Comparison of ENCODE assay signal across 23 mouse cellular contexts in genomic region chr1:87294063-87294710, GRCm38 (mm10). TPM values are rescaled to one million over a fixed set of nuclear protein-coding genes. Genes with fewer than 3 reads are reported as not detected.
DNase-seq lines count a peak whose midpoint lies in the region; ATAC-seq and TF ChIP-seq lines count a peak whose summit lies in the region.
"Had no signal": no experiment of that assay in that cellular context is flagged by ENCODE, and none has a peak within 500 bp of the region (broad histone marks: within the 10 kb centered on the region; RNA-seq: fewer than 3 reads in every experiment).

No protein-coding gene starts in this region.

- DNase-seq in Patski (ENCODE audit: low read depth, low spot score): peak; percentile 66
- peak; percentile 50 to 67 for DNase-seq in kidney, postnatal 36 days
- no peak for DNase-seq in urinary bladder, postnatal 4 days (ENCODE audit: low spot score in 2 of 2)
- no peak for DNase-seq in frontal cortex, postnatal 10 days (ENCODE audit: low spot score in 2 of 2)
- no peak for DNase-seq in embryo, embryonic 11 days
- no peak for DNase-seq in layer of hippocampus, postnatal 14 days (ENCODE audit: low spot score in 2 of 2)
- DNase-seq: adrenal gland, postnatal 10 days; B cell, adult 2 months; cerebellum, adult 2 months; cerebellum, postnatal 25 days; gastrocnemius, postnatal 25 days; heart, adult 18-20 months; heart, postnatal 10 days; lung, embryonic 14.5 days; thymus, adult 18-20 months had no signal

- H3K27ac ChIP-seq in intestine, embryonic 16.5 days (ENCODE audit: low read length): no peak overlapping the region
- peak overlapping the region; percentile 13; the same call in 1 of the 2 replicates for H3K27ac ChIP-seq in kidney, embryonic 14.5 days (ENCODE audit: low read depth, low read length)
- H3K27ac ChIP-seq: limb, embryonic 13.5 days; midbrain, embryonic 13.5 days had no signal

- H3K36me3 ChIP-seq in intestine, embryonic 16.5 days (ENCODE audit: control insufficient read depth, insufficient read depth, low read length): no peaks in the 10 kb centered on the region
- no peaks in the 10 kb centered on the region for H3K36me3 ChIP-seq in kidney, embryonic 14.5 days (ENCODE audit: control insufficient read depth, insufficient read depth, low read length)
- H3K36me3 ChIP-seq: G1E; heart, embryonic 12.5 days; limb, embryonic 13.5 days; midbrain, embryonic 13.5 days had no signal

- H3K4me2 ChIP-seq in intestine, embryonic 16.5 days (ENCODE audit: low read depth, low read length): no peak overlapping the region
- no peak overlapping the region for H3K4me2 ChIP-seq in kidney, embryonic 14.5 days (replicated peaks; ENCODE audit: low read depth, low read length)
- H3K4me2 ChIP-seq: heart, embryonic 12.5 days; limb, embryonic 13.5 days; lung, embryonic 14.5 days; midbrain, embryonic 13.5 days had no signal

- no peak for TF ChIP-seq CTCF in Patski (IDR thresholded peaks at IDR 0.05)

- CTCF ChIA-PET in Patski (lab: Charles Lee): interaction anchor here (0.7 to 1.3 kb wide), 7 partner anchors 18 to 51 kb away, joined by 3 to 5 read pairs (median 3); no protein-coding TSS in a partner anchor

- no peak overlapping the region for H3K4me3 ChIP-seq in intestine, embryonic 16.5 days (ENCODE audit: low read length)
- H3K4me3 ChIP-seq in kidney, embryonic 14.5 days (ENCODE audit: low read length): no peak overlapping the region
- H3K4me3 ChIP-seq: heart, embryonic 12.5 days; limb, embryonic 13.5 days; midbrain, embryonic 13.5 days had no signal

- H3K27me3 ChIP-seq in Patski: no peaks in the 10 kb centered on the region
- H3K27me3 ChIP-seq in intestine, embryonic 16.5 days (replicated peaks; ENCODE audit: control insufficient read depth, insufficient read depth, low read length): no peaks in the 10 kb centered on the region
- no peaks in the 10 kb centered on the region for H3K27me3 ChIP-seq in kidney, embryonic 14.5 days (ENCODE audit: control insufficient read depth, insufficient read depth, low read length)
- H3K27me3 ChIP-seq: CH12.LX; limb, embryonic 13.5 days; midbrain, embryonic 13.5 days had no signal

- no peak overlapping the region for H3K9ac ChIP-seq in intestine, embryonic 16.5 days (ENCODE audit: low read depth, low read length)
- no peak overlapping the region for H3K9ac ChIP-seq in kidney, embryonic 14.5 days (ENCODE audit: low read depth, low read length)
- H3K9ac ChIP-seq: heart, embryonic 12.5 days; limb, embryonic 13.5 days; lung, embryonic 14.5 days; midbrain, embryonic 13.5 days had no signal

- H3K4me1 ChIP-seq in intestine, embryonic 16.5 days (ENCODE audit: control insufficient read depth, insufficient read depth, low read length): 0 out of 2 replicates have a peak, but pooled peaks cover 7% of the 10 kb centered on the region
- H3K4me1 ChIP-seq in kidney, embryonic 14.5 days (ENCODE audit: control insufficient read depth, insufficient read depth, low read length): peaks cover 2% of the 10 kb centered on the region; the same call in 1 of the 2 replicates
- H3K4me1 ChIP-seq: limb, embryonic 13.5 days; midbrain, embryonic 13.5 days had no signal

- no peaks in the 10 kb centered on the region for H3K9me3 ChIP-seq in intestine, embryonic 16.5 days (ENCODE audit: control insufficient read depth, low read length)
- H3K9me3 ChIP-seq in kidney, embryonic 14.5 days (ENCODE audit: control insufficient read depth, low read length): no peaks in the 10 kb centered on the region
- H3K9me3 ChIP-seq: G1E; heart, embryonic 12.5 days; limb, embryonic 13.5 days; midbrain, embryonic 13.5 days had no signal

- in situ Hi-C loops in Patski (cut with MboI; ENCODE audit: low pct_unique_long_range_greater_than_20kb): no loop called here

- WGBS in intestine, embryonic 16.5 days: 60% methylated on average over 4 of the region's 4 CpGs
- WGBS in kidney, embryonic 14.5 days: 65% methylated on average over 4 of the region's 4 CpGs

- ATAC-seq in Patski: peak; percentile 17
- peak; percentile 66 for ATAC-seq in intestine, embryonic 16.5 days
- no peak; the same call in 1 of the 2 replicates for ATAC-seq in kidney, embryonic 14.5 days (ENCODE audit: low FRiP score, low TSS enrichment)
- ATAC-seq: forebrain, embryonic 14.5 days; midbrain, embryonic 13.5 days had no signal

- POLR2A ChIA-PET in Patski (lab: Charles Lee): interaction anchor here (1.0 to 1.2 kb wide), 2 partner anchors 33 to 72 kb away, joined by 3 to 4 read pairs; partner anchors contain the start of gene Gigyf2

RNA-seq across cellular contexts. Expression of gene Efhd1, which starts 30.0 kb away (rescaled TPM):
- polyA plus RNA-seq in Patski (2021): 26.0 TPM
- polyA plus RNA-seq in intestine, embryonic 16.5 days (2015; fragmentation: Nextera tagmentation; extraction: Ambion mirVana): 1.2 and 1.8 TPM in 2 replicates
- polyA plus RNA-seq in kidney, embryonic 14.5 days (2014; fragmentation: Nextera tagmentation; extraction: Ambion mirVana): 2.6 and 3.6 TPM in 2 replicates
- 1 to 10 TPM; 5.4 to 6.8 TPM for total RNA-seq in layer of hippocampus, postnatal 14 days (2021)
- polyA plus RNA-seq: G1E; lung, embryonic 14.5 days had no signal

RNA-seq across cellular contexts. Expression of gene Gigyf2, which starts 32.6 kb away (rescaled TPM):
- polyA plus RNA-seq in Patski (2021): 107 TPM
- polyA plus RNA-seq in intestine, embryonic 16.5 days (2015; fragmentation: Nextera tagmentation; extraction: Ambion mirVana): 38.4 and 39.1 TPM in 2 replicates
- polyA plus RNA-seq in kidney, embryonic 14.5 days (2014; fragmentation: Nextera tagmentation; extraction: Ambion mirVana): 53.2 and 61.3 TPM in 2 replicates
- total RNA-seq in layer of hippocampus, postnatal 14 days (2021): 10 to 100 TPM; 83.6 to 85.5 TPM

Comparison
In these comparisons a context has a peak if more than half of its experiments do, and no peak if none do; other contexts are left out.
1. DNase-seq: peak in Patski (single experiment) and kidney, postnatal 36 days (2 of 2); none in urinary bladder, postnatal 4 days (0 of 2), frontal cortex, postnatal 10 days (0 of 2), embryo, embryonic 11 days (single experiment) and layer of hippocampus, postnatal 14 days (0 of 2).